Mouse (Mus musculus): ENCODE measurements at regions not wholly inside any gene's neighbourhood (a gene's known extent, or its start where the extent isn't known, plus 50 kb on each side); places are given as distances from the start of the nearest gene placed in this dataset.

- no peak for TF ChIP-seq CTCF (IDR thresholded peaks at IDR 0.05; ENCODE audit: low read depth, low read length)
- TF ChIP-seq POLR2A (IDR thresholded peaks at IDR 0.05; ENCODE audit: extremely low read depth, insufficient read depth, low read length), result no peak
Measured at GRCm38 (mm10) chr3:130809696-130810665, 79.8 kb upstream of the Rpl34 start.
